Mouse (Mus musculus) erythroblast, adult 5-6 weeks (primary cell): ENCODE data around the gene Glycam1. TPM values are rescaled to one million over a fixed set of nuclear protein-coding genes. Genes with fewer than 3 reads are reported as not detected.
"Not testable (repeated sequence)": the region's sequence is repeated elsewhere in the genome, so short reads cannot be mapped to it uniquely, and the experiment has no call there.

Source experiments
- ATAC-seq: replicated peaks from 2 replicates; pipeline ENCODE4 v1.8.0; 2016; ENCODE audit warnings: moderate number of reproducible peaks, mild to moderate bottlenecking, moderate TSS enrichment, inconsistent platforms; ENCODE audit not compliant: poor library complexity, low FRiP score, severe bottlenecking
- total RNA-seq, 2 experiments: library from RNA; stranded (forward) in 1 of 2; stranded (reverse) in 1 of 2; fragments of 150-400 nt in 1 of 2; fragments of 200-764, 138-1000 nt in 1 of 2; gene quantifications; 2 replicates each; pipeline versions ENCODE4 v1.2.3 to v1.2.4; 2015 to 2017; ENCODE audit warnings: low replicate concordance in 2 of 2

The Glycam1 gene
- not detected in 2 replicates for total RNA-seq (2015; ENCODE audit: low replicate concordance)
- not detected in 2 replicates for total RNA-seq (2017; ENCODE audit: low replicate concordance)

DNA sequence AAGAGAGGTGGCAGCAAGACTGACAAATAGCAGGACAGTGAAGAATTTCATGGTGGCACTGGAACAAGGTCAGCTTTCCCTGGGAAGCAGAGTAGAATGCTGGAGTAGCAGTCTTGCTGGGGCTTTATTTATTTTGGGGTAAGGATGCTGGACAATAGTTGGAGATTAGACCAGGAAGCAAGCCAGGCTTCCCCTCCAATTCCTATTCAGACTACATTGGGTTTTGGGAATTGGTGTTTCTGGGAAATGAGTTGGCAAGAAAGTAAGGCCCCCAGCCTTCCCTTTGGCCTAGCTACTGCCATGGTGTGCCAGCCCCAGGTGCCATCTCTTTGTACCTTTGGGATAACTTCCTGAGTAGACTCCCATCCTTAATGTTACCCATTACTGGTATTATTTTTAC, at the start of gene Glycam1:
Gene Glycam1, minus strand, starts transcription at position 101 of the 400 bp plus-strand sequence.
- no peak for ATAC-seq

DNA sequence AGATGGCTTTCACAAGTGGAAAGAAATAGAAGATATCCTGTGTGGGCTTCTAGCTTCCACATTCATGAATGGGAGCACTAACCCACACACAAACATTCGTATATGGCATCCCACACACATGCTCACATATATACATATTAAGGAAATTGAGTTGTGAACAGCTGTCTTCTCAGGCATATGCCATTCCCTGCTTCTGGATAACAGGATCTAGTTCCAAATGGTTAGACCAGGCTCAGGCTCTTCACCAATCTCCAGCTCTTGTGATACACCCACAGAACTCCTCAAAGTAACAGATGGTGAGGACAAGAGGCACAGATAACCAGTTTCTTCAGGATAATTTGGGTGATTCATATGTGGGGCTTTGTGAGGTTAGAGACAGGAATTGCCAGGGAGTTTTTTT, 39.6 kb upstream of the Glycam1 start:
- no peak for ATAC-seq

DNA sequence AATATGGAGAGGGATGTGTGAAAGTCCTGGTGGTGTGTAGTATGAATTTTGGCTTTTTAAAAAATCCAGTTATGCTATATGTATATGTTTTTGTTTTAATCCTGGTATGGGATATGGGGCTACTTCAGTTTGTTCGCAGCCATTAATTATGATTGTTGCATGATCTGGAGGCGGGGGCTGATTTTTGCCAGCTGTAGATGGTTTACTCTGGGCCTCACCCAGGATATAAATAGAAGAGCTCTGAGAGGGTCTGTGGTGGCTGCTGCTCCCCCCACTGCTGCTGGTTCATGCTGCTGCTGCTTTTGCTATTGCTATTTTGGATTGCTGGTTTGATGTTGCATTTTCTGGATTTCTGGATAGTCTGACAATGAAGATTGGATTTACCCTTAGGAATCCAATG, 25.9 kb upstream of the Glycam1 start:
- ATAC-seq, result no peak

DNA sequence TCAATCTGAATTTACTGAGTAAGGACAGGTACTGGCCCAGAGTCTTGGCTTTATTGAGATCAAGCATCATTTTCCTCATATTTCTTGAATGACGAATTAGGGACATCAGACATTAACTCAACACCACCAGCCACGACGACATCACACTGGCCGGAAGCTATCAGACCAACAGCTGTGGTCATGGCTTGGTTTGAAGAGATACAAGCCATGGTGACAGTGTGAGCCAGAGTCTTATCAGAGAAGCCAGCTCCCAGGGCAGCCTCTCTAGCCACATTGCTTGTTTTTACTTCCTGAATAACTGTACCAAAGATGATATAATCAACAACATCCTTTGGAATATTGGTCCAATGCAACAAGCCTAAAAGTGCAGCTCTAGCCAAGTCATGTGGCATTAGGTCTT, 22.9 kb upstream of the Glycam1 start:
- not testable (repeated sequence) for ATAC-seq

DNA sequence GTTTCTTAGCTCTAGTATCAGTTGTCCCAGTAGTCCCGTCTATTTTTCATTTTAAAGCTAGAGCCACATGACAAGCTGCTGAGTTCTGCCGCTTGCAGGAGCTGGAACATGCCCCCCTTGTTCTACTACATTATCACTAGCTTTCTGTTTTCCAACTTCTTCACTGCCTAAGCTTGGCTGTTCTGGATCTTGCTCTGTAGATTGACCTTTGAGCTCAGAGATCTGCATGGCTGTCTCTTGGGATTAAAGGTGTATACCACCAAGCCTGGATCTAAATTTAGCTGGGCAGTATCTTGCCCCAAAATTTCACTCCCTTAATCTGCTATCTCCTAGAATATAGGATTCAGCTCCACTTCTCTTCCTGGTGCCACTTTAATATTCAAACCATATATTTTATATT, 21.0 kb upstream of the Glycam1 start:
- ATAC-seq, result no peak

DNA sequence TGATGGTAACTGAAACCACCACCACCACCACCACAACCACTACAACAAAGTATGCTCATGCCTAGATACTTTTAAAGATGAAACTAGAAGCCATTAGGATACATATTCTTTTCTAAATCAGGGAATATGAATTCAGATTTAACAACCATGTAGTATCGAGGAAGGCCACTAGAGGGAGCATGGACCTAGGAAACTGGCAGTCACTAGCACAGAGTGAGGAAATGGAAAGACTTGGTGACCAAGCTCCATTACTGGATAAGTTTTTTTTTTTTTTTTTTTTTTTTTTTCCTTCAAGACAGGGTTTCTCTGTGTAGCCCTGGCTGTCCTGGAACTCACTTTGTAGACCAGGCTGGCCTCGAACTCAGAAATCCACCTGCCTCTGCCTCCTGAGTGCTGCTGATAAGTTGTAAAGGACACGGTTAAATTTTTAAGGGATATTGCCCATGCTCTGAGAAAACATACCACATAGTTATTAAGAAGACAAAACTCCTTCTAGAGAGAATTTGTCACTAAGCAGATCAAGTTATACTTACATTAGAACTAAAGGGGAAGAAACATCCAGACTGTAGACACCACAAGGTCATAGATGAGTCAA, 12.7 kb downstream of the Glycam1 start:
- peak; percentile 82; the same call in 1 of the 2 replicates for ATAC-seq

DNA sequence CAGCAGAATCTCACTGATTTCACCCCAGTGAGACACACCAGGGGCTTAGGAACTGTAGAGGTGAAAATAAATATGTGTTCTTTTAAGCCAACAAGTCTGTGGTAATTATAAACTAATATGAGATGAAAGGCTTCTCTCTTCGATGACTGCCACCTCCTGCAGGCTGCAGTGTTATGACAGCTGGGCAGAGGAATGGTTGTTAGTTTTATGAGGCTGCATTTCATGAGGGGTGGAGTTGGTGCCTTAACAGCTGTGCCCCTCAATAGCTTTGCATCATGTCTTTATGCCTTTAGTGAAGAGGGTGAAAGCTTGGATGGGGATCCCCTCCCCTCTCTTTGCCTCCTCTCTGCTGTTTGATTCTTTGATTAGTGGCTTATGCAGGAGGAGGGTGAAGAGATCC, 13.8 kb downstream of the Glycam1 start:
- no peak for ATAC-seq

DNA sequence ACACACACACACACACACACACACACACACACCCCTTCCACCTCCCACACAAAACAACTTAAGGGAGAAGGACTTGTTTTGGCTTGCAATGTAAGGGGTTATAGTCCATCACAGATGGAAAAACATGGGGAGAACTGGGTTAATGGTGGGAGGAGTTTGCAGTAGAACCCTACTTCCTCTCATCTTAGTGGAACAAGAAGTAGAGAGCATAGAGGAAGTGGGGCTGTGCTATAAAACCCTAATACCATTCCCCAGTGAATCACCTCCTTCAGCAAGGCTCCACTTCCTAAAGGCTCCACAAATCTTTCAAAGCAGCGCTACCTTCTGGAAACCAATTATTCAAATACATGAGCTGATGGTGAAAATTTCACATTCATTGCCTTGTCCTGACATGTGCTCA, 15.4 kb downstream of the Glycam1 start:
- no peak for ATAC-seq

DNA sequence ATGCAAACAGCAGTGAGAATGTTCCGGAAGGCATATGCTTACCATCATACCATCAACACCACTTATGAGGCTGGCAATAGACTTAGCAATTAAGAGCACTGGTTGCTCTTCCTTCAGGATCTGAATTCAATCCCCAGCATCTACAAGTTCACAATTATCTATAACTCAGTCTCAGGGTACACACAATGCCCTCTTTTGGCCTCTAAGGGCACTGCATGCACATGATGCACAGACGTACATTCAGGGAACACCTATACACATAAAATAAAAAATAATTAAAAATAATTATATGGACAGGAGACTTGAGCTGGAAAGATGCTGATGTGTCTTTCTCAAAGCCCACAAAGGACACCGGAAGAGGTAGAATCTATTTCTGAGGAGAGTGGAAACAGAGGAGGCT, 16.9 kb downstream of the Glycam1 start:
- no peak for ATAC-seq

DNA sequence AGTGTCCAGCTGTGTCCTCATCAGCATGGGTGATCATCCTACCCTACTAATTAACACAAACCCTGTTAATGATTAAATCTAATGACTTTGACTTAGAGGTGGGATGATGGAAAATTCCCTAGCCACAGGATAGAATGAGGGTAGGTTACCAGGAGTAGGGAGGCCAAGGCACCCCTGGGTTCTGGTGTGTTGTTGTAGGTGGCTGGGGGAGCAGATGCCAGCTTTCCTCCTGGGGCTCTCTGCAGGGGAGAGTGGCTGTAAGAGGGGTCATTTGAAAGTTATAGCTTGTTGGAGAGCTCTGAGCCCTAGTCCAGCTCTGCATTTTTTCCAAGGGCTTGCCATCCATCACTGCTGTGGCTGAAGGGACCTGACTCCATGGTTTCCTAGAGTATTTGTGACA, 22.4 kb downstream of the Glycam1 start:
- no peak for ATAC-seq

DNA sequence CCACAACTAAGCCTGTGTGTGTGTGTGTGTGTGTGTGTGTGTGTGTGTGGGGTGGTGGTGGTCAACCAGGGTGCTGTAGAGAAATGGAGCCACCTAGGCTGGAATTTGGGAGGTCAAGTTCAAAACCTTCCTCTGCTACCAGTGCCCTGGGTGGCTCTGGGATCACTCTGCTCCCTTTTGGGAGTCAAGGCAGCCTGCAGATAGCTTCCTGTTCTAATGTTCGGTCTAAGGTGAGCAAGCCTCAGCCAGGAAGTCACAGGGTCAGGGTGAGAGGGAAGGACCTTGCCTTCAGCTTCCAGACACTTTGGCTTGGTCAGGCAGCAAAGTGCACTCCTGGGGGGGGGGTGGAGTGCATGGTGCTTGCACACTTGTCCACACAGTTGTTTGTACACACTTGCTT, 24.2 kb downstream of the Glycam1 start:
- no peak for ATAC-seq

DNA sequence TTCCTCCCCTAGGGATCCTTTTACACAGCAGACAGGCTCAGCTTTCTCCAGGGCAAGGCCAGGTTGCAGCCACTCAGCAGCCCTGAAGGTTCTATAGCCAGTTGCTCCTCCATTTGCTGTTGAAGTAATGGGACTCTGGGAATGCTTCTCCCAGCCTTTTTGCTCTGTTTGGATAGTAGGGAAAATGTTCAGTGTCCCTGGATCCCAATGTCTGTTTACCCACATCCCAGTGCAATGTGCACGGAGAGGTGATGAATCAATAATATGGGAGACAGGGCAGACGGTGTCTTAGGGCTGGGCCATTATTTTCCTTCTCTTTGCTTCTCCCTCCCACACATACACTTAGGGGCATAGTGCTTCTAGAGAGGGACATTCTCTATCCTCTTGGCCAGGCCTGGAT, 25.6 kb downstream of the Glycam1 start:
- no peak for ATAC-seq

DNA sequence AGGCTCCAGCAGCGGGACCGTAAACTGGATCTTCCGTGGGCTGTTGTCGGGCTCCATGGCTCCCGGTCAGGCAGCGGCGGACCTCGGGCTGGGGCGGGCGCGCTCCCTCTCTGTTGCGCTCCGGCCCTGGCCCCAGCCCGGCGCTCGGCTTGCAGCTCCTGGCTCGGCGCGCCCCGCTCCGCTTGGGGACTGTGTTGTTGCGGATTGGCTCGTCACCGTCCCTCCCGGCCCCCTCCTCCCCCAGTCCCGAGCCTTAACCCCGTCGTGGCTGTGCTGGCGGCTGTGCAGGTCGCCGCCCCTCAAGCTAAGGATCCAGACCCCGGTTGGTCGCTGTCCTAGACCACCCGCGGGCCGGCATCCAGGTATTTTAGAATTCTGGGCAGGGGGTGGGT, 27.1 kb downstream of the Glycam1 start, which contains the start of gene Ppp1r1a:
Gene Ppp1r1a, minus strand, starts transcription at position 182 of the 392 bp plus-strand sequence.
- ATAC-seq, result no peak

DNA sequence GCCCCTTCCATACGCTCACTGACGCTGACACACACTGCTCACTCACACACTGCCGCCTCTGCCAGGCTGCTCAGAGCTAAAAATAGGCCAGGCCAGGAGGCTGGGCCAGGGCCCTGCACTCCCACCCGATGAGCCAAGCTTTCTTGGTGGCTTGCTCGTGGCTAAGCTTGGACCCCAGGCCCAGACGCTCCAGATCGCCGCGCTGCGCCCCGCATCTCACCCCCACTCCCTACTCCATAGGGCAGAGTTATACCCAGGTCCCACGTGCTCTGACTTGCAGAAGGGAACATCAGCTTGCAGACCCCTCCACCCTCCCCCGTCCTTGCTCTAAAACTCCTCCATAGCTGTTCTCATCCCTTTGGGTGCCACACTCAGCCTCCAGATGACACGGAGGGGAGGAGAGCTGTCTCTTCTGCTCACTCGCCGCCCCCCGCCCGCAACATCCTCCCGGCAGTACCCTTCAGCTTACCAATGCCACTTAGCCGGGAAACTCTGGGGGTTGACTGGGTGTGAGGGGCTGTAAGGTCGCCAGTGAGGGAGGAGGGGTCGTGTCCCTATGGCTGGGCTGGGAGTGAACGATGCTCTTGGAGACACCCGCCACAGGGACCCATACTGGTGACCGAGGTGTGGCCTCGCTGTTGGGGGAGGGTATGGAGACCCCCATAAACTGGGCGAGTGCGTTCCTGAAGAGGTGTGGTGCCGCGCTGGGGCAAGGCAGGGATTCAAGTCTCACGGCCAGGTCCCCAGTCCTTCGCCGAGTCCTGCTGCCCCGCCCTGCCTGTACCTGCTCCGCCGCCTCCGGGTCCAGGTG, 27.7 kb downstream of the Glycam1 start:
- ATAC-seq, result no peak

DNA sequence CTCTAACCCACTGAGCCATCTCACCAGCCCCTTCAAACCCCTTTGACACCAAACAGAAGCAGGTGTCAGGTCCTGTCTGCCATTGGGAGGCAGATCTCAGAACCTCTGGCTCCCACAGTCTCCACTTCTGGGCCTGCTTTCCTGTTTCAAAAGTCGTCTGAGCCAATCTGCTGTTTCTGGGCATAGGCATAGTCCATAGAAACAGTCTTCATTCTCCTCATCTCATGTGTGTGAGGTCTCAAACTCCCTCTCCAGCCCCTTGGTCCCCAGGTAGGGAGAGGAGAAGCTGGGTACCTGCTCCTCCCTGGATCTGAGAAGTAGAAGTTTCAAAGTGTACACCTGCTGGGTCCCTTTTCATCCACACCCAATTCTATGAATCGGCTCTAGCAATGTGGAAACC, 28.4 kb downstream of the Glycam1 start:
- ATAC-seq, result no peak

DNA sequence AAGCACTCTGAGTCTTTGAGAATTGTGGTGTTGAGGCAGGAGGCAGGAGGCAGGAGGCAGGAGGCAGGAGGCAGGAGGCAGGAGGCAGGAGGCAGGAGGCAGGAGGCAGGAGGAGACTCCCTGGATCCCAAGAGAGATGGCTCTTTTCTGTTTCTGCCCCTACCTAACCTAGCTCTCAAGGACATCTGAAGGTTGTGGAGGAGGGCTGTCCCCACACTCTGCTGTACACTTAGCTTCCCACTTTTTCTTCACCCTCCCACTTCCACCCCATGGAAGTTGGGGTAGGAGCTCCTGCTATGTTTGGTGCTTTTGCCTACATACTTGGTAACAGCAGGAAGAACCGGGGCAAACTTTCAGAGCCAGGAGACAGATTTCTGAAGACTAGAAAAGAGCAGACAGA, 29.1 kb downstream of the Glycam1 start:
- ATAC-seq, result no peak

DNA sequence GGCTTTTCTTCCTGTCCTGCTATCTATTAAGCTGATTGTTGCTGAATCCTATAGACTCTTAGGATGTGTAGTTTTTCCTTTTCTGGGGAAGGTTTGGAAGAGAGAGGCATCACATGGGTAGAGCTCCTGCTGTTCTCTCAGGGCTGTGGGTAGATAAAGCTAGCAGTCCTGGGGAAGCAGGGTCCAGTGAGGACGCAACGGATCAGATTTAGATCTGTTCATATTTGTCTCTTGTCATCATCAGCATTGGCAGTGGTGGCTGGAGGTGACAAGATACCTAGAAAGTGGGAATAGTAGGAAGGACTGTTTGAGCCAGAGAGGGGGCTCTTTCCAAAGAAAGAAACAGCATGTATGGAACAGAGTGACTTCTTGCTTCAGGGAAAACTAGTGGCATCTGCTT, 29.9 kb downstream of the Glycam1 start:
- ATAC-seq, result no peak

DNA sequence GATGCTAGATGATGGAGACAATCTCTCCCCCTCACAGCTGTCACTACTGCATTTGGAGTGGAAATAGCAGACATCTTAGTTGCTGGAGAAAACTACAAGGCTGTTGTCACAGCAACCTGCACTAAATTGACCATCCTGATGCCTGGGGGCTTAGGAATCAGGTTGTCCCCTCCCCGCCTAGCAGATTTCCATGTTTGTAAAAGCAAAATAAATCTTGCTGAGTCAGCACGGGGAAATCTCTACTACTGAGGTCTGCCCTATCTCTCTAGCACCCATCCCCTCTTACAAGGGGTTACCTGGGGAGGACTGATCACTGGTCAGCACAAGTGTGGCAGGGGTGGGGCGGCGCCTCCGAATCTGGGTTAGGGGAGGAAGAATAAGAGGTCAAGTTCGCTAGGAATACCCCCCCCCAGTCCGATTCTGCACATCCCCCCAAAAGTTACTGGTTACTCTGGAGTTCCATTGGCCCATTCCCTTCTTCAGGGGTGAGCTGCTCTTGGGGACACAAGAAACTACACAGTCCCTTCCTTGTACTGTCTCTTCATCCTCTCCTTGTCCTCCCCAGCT, 30.7 kb downstream of the Glycam1 start:
- no peak for ATAC-seq

DNA sequence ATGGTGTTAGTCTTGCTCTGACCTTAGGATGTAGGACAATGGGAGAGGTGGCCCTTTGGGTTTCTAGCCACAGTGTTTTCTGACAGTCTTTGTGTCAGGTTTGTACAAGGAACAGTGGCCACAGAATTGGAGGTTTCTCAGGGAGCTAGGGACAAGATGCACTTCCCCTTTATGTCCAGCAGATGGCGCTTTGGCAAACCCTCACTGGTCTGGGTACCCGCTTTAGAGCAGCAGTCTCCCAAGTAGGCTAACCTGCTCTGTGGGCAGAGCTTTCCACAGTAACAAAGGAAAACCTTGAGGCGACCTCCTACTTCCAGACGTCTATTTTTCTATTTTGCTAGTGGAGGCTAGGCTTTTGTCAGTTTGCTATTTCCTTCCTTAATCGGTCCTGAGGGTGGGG, 34.5 kb downstream of the Glycam1 start:
- peak; percentile 51; the same call in 1 of the 2 replicates for ATAC-seq

DNA sequence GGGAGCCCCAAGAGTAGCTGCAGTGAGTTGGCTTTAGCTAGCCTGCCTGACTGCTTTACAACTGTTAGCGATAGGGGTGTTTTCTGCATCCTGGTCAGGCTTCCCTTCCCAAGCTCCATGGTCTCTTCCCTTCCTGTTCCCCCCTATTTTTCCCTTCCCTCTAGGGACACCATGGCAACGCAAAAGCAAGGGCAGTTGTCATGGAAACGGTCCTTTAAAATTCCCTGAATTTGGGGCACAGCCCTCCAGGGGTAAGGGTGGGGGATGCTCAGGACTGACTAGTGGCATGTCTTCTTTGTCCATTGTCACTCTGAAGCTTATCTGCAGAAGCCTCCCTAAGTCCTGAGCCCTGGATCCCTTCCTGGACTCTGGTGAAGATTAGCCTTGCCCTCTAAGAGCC, 41.7 kb downstream of the Glycam1 start:
- ATAC-seq, result no peak

DNA sequence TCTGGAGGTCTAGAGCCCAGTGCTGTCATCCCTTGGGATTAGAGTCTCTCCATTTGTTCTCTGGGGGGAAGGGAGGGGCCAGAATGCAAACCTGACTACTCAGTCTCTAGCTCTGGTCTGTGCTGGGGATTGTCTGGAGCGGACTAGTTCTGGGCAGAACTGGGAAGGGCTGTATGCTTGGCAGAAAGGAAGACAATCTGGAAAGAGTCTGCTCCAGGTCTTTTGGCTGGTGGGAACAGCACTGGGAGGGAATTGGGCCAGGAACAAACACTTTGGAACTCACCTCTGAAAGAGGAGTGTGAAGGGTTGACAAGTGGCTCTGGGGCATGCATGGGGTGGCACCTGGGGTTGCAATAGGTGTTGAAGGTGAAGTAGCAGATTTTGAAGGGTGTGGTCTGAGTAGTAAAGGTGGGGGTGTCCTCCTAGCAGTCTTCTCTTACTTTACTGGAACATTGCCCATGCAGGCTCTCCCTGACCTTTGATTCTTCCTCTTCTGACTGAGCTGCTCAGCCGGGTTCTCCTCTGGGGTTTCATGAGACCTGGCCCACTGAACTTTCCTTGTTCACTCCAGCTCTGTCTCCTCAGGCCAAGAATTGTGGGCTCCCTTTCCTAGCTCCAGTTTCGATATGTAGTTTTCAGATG, 42.3 kb downstream of the Glycam1 start:
- no peak for ATAC-seq
